8 mouse cellular contexts compared by ENCODE assay signal in the genomic region with DNA sequence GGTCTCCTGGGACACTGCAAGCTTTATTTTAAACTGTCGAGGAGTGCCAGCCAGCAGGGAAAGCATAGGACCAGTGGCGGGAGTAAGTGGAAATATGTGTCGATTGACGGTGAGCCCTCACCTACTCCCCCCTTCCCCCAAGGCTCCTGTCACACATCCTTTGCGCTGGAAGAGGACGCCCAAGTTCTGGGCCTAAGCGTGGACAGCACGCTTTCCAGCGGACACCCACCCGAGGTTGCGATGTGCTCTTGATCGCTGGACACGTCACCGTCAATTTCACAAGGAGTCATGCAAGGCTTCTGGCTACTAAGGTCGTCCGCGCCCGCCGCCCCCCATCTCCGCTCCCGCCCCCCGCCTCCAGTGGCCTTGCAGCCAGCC. TPM values are rescaled to one million over a fixed set of nuclear protein-coding genes. Genes with fewer than 3 reads are reported as not detected.
DNase-seq lines count a peak whose midpoint lies in the region; TF ChIP-seq lines count a peak whose summit lies in the region.

No protein-coding gene starts in this region.

- intact Hi-C loops in heart, postnatal 36 days (cut with DNase I) = loop anchor here (5.0 kb wide), 1 partner anchor 60 kb away; no protein-coding TSS in a partner anchor

- TF ChIP-seq POLR2A in thymus, adult 2 months (IDR thresholded peaks at IDR 0.05; ENCODE audit: control insufficient read depth, extremely low read depth, insufficient read depth, low read length, poor library complexity) = no peak

- H3K9me3 ChIP-seq in heart, embryonic 10.5 days = no peaks in the 10 kb centered on the region
- no peaks in the 10 kb centered on the region for H3K9me3 ChIP-seq in midbrain, embryonic 10.5 days (replicated peaks)

- TF ChIP-seq CTCF in thymus, adult 2 months (IDR thresholded peaks at IDR 0.05; ENCODE audit: borderline replicate concordance, control insufficient read depth, extremely low read depth, insufficient read depth, low read length, poor library complexity) = no peak

- H3K27me3 ChIP-seq in heart, embryonic 10.5 days (ENCODE audit: insufficient read depth, poor library complexity, severe bottlenecking) = peaks cover 56% of the 10 kb centered on the region
- peaks cover 46% of the 10 kb centered on the region for H3K27me3 ChIP-seq in midbrain, embryonic 10.5 days (ENCODE audit: low read depth, poor library complexity, severe bottlenecking)
- peaks cover 8% of the 10 kb centered on the region; the same call in 1 of the 2 replicates for H3K27me3 ChIP-seq in thymus, adult 2 months (ENCODE audit: control insufficient read depth, insufficient read depth, low read length)

- peak overlapping the region; percentile 81 for H3K4me3 ChIP-seq in heart, embryonic 10.5 days
- H3K4me3 ChIP-seq in brown adipose tissue, adult 24 weeks (ENCODE audit: insufficient read depth, low read depth, low read length) = 0 out of 2 replicates have a peak overlapping the region, but pooled peaks have one; percentile 12
- H3K4me3 ChIP-seq in midbrain, embryonic 10.5 days = peak overlapping the region; percentile 84
- no peak overlapping the region for H3K4me3 ChIP-seq in thymus, adult 2 months (ENCODE audit: control insufficient read depth, insufficient read depth, low read length)

- peak overlapping the region; percentile 94 for H3K27ac ChIP-seq in heart, embryonic 10.5 days
- H3K27ac ChIP-seq in brown adipose tissue, adult 24 weeks (replicated peaks; ENCODE audit: low read depth, low read length) = no peak overlapping the region
- peak overlapping the region; percentile 98 for H3K27ac ChIP-seq in midbrain, embryonic 10.5 days (replicated peaks)
- no peak overlapping the region for H3K27ac ChIP-seq in thymus, adult 2 months (ENCODE audit: control insufficient read depth, insufficient read depth, low read length)

- H3K4me1 ChIP-seq in heart, embryonic 10.5 days = peaks cover 31% of the 10 kb centered on the region
- H3K4me1 ChIP-seq in brown adipose tissue, adult 24 weeks (ENCODE audit: control insufficient read depth, insufficient read depth, insufficient read length, low read length) = no peaks in the 10 kb centered on the region
- H3K4me1 ChIP-seq in midbrain, embryonic 10.5 days = peaks cover 30% of the 10 kb centered on the region
- H3K4me1 ChIP-seq in thymus, adult 2 months (replicated peaks; ENCODE audit: control insufficient read depth, insufficient read depth, low read length) = peaks cover 9% of the 10 kb centered on the region; the same call in 1 of the 2 replicates

- WGBS in heart, embryonic 10.5 days = under 1% methylated on average over 22 of the region's 22 CpGs
- under 1% methylated on average over 22 of the region's 22 CpGs for WGBS in midbrain, embryonic 10.5 days
- 11% methylated on average over 22 of the region's 22 CpGs for WGBS in thymus, adult 2 months

- 0 out of 2 replicates have a peak, but pooled peaks cover 3% of the 10 kb centered on the region for H3K36me3 ChIP-seq in heart, embryonic 10.5 days
- peaks cover 3% of the 10 kb centered on the region for H3K36me3 ChIP-seq in midbrain, embryonic 10.5 days
- no peaks in the 10 kb centered on the region for H3K36me3 ChIP-seq in thymus, adult 2 months (ENCODE audit: control insufficient read depth, insufficient read depth, low read length)

- no peak for DNase-seq in heart, embryonic 10.5 days (ENCODE audit: low spot score)
- DNase-seq in heart, postnatal 36 days = no peak
- DNase-seq in heart, postnatal 4 days = peak; percentile 23
- no peak for DNase-seq in midbrain, embryonic 10.5 days (ENCODE audit: low spot score)
- no peak for DNase-seq in frontal cortex, postnatal 25 days (ENCODE audit: low spot score in 2 of 2)
- DNase-seq in thymus, adult 2 months = no peak
- no peak for DNase-seq in embryo, embryonic 10 days (ENCODE audit: low spot score)

RNA-seq across cellular contexts. Expression of gene Arhgef7, which starts 0.3 kb away (rescaled TPM):
- polyA plus RNA-seq in heart, embryonic 10.5 days (2016; fragmentation: Nextera tagmentation; extraction: Ambion mirVana) = 47.5 and 61.3 TPM in 2 replicates
- 100 to 1,000 TPM; 125 to 130 TPM for total RNA-seq in heart, postnatal 36 days (2021)
- 14.8 and 17.4 TPM in 2 replicates for polyA plus RNA-seq in brown adipose tissue, adult 24 weeks (2012; ENCODE audit: insufficient read depth, insufficient read length, missing spikeins)
- 100 to 1,000 TPM; 209 to 213 TPM for total RNA-seq in heart, postnatal 4 days (2021)
- polyA plus RNA-seq in midbrain, embryonic 10.5 days (2016; fragmentation: Nextera tagmentation; extraction: Ambion mirVana) = 47.4 and 56.9 TPM in 2 replicates
- 36.1 and 36.6 TPM in 2 replicates for polyA plus RNA-seq in thymus, adult 2 months (2012; rRNA removed)

RNA-seq across cellular contexts. Expression of gene 1700016D06Rik, which starts 26.4 kb away (rescaled TPM):
- not detected in 2 replicates for polyA plus RNA-seq in heart, embryonic 10.5 days (2016; fragmentation: Nextera tagmentation; extraction: Ambion mirVana)
- total RNA-seq in heart, postnatal 36 days (2021) = not detected
- polyA plus RNA-seq in brown adipose tissue, adult 24 weeks (2012; ENCODE audit: insufficient read depth, insufficient read length, missing spikeins) = not detected in 2 replicates
- not detected for total RNA-seq in heart, postnatal 4 days (2021)
- polyA plus RNA-seq in midbrain, embryonic 10.5 days (2016; fragmentation: Nextera tagmentation; extraction: Ambion mirVana) = 0.09 TPM in 1 of 2 replicates, not detected in the other
- polyA plus RNA-seq in thymus, adult 2 months (2012; rRNA removed) = not detected in 2 replicates

Comparison
In these comparisons a context has a peak if more than half of its experiments do, and no peak if none do; other contexts are left out.
1. H3K27ac ChIP-seq: peak in heart, embryonic 10.5 days (single experiment) and midbrain, embryonic 10.5 days (single experiment); none in brown adipose tissue, adult 24 weeks (single experiment) and thymus, adult 2 months (single experiment).